In the genomic region with DNA sequence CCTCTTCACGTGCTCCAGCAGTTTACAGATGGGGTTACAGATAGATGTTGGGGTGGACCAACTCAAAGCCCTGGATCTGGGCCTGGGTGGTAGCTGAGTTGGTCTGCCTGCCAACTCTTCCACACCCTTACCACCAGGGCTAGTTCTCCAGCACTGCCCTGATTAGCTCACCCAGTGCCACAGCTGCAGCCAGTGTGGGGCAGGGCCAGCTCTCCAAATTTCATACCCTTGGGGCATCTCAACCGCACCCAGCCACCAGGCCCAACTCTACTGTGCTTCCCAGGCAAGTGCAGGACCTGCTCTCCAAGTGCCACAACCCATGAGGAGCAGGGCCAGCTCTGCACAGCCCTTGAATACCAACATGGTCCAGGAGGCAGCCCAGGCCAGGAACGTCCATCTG, we compare ENCODE assay signal across 23 mouse cellular contexts.
"Had no signal": no experiment of that assay in that cellular context is flagged by ENCODE, and none has a peak within 500 bp of the region (broad histone marks: within the 10 kb centered on the region; RNA-seq: fewer than 3 reads in every experiment).

No protein-coding gene starts in this region.

- H3K4me3 ChIP-seq: limb, embryonic 10.5 days; limb, embryonic 13.5 days; liver, embryonic 12.5 days; liver, embryonic 15.5 days; lung, embryonic 15.5 days; midbrain, embryonic 12.5 days; midbrain, embryonic 15.5 days; neural tube, embryonic 13.5 days had no signal

- H3K27me3 ChIP-seq: limb, embryonic 13.5 days; liver, embryonic 12.5 days; liver, embryonic 15.5 days; lung, embryonic 15.5 days; midbrain, embryonic 12.5 days; midbrain, embryonic 15.5 days; neural tube, embryonic 13.5 days had no signal

- DNase-seq: kidney, adult 18-20 months; kidney, adult 9 months; kidney, postnatal 14 days; kidney, postnatal 4 days; liver; lung, adult 18-20 months; lung, postnatal 10 days; lung, postnatal 36 days; right cerebral cortex, adult 18-20 months; right cerebral cortex, postnatal 14 days; right cerebral cortex, postnatal 4 days; thymus, adult 2 months; thymus, postnatal 14 days; thymus, postnatal 4 days had no signal

- H3K4me1 ChIP-seq: midbrain, embryonic 15.5 days had no signal

- H3K9me3 ChIP-seq: limb, embryonic 10.5 days; limb, embryonic 13.5 days; liver, embryonic 12.5 days; liver, embryonic 15.5 days; lung, embryonic 15.5 days; midbrain, embryonic 12.5 days; midbrain, embryonic 15.5 days; neural tube, embryonic 13.5 days had no signal

- ATAC-seq: liver, embryonic 12.5 days; midbrain, embryonic 15.5 days had no signal

- H3K36me3 ChIP-seq: limb, embryonic 10.5 days; limb, embryonic 13.5 days; liver, embryonic 12.5 days; liver, embryonic 15.5 days; lung, embryonic 15.5 days; midbrain, embryonic 12.5 days; midbrain, embryonic 15.5 days; neural tube, embryonic 13.5 days had no signal

- H3K27ac ChIP-seq: limb, embryonic 10.5 days; limb, embryonic 13.5 days; liver, embryonic 12.5 days; liver, embryonic 15.5 days; lung, embryonic 15.5 days; midbrain, embryonic 12.5 days; midbrain, embryonic 15.5 days; neural tube, embryonic 13.5 days; stomach, postnatal 0 days had no signal

- H3K4me2 ChIP-seq: limb, embryonic 13.5 days; liver, embryonic 12.5 days; liver, embryonic 15.5 days; lung, embryonic 15.5 days; midbrain, embryonic 12.5 days; midbrain, embryonic 15.5 days; neural tube, embryonic 13.5 days had no signal
